Mouse (Mus musculus): ENCODE data around the gene Gif. TPM values are rescaled to one million over a fixed set of nuclear protein-coding genes. Genes with fewer than 3 reads are reported as not detected.

The Gif gene
- total and polyA plus RNA-seq, 2 experiments, result not detected

DNA sequence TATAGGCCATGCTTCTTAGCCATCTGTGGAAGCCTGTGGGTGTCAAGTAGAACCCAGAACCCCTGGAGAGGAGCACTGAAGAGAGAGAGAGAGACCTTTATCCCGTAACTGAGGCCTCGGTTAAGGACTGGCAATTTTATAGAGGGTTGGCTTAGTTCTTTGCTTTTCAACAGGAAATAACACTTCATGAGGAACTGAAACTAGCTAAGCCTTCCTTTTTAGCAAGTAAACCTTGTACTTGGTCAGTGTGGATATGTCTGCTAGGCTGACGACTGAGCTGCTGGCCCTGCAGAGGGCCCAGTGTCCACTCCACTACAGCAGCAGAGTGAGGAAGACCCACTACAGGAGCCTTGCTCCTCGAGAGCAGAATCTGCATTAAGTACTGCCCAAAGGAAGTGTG, 19.1 kb downstream of the Gif start:
- Histone ChIP-seq H3K79me2 (ENCODE audit: control insufficient read depth, insufficient read depth, low read length) (no peaks in the 10 kb centered on the region), H3K9ac (ENCODE audit: low read depth, low read length) (no peak overlapping the region), H3K4me3 (ENCODE audit: insufficient read depth, low read depth, low read length) (no peak overlapping the region), H3K27ac (replicated peaks; ENCODE audit: insufficient read depth, low read depth, low read length) (no peak overlapping the region; the same call in 1 of the 2 replicates), H3K4me1 (ENCODE audit: control insufficient read depth, insufficient read depth, low read length) (peaks cover 4% of the 10 kb centered on the region), H3K36me3 (ENCODE audit: control insufficient read depth, insufficient read depth, low read length) (no peaks in the 10 kb centered on the region), H3K27me3 (ENCODE audit: control insufficient read depth, insufficient read depth, low read length) (no peaks in the 10 kb centered on the region)
- TF ChIP-seq CTCF (IDR thresholded peaks at IDR 0.05; ENCODE audit: low read depth, low read length), result no peak
- TF ChIP-seq POLR2A (IDR thresholded peaks at IDR 0.05; ENCODE audit: extremely low read depth, insufficient read depth, low read length), result no peak
- peak; percentile 26 for DNase-seq (ENCODE audit: extremely low read depth, low read depth, low spot score)
- 59% methylated on average over 4 of the region's 4 CpGs for WGBS

- Histone ChIP-seq H3K4me1 (ENCODE audit: control insufficient read depth, insufficient read depth, low read length) (peaks cover 4% of the 10 kb centered on the region), H3K27ac (replicated peaks; ENCODE audit: insufficient read depth, low read depth, low read length) (no peak overlapping the region), H3K36me3 (ENCODE audit: control insufficient read depth, insufficient read depth, low read length) (peaks cover 5% of the 10 kb centered on the region; the same call in 1 of the 2 replicates), H3K4me3 (ENCODE audit: insufficient read depth, low read depth, low read length) (no peak overlapping the region), H3K79me2 (ENCODE audit: control insufficient read depth, insufficient read depth, low read length) (no peaks in the 10 kb centered on the region), H3K9ac (ENCODE audit: low read depth, low read length) (no peak overlapping the region), H3K27me3 (ENCODE audit: control insufficient read depth, insufficient read depth, low read length) (no peaks in the 10 kb centered on the region)
- peak; percentile 79 for TF ChIP-seq CTCF (IDR thresholded peaks at IDR 0.05; ENCODE audit: low read depth, low read length)
- TF ChIP-seq POLR2A (IDR thresholded peaks at IDR 0.05; ENCODE audit: extremely low read depth, insufficient read depth, low read length), result no peak
- WGBS, result 10% methylated on average over 3 of the region's 3 CpGs
- peak; percentile 53 for DNase-seq (ENCODE audit: extremely low read depth, low read depth, low spot score)
Observed at GRCm38 (mm10) chr19:11768163-11768562, 20.8 kb downstream of the Gif start.

DNA sequence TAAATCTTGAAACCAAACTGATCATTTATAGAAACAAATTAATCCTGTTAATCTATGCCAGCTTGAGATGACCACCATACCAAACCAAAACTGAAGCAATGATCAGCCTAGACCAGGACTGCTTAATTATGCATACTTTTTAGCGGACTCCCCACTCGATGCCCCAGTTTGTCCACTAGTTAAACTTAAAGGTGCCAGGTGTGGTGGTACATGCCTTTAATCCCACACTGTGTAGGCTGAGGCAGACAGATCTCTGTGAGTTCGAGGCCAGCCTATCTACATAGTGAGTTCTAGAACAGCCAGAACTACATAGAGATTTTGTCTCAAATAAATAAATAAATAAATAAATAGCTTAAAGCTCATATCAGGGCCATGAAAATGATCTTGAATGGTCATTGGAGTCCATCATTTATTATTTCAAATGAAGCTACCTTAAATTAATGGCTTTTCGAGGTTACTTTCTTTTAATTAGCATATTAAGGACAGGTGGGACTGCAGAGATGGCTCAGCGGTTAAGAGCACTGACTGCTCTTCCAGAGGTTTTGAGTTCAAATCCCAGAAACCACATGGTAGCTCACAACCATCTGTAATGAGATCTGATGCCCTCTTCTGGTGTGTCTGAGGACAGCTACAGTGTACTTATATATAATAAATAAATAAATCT, 22.0 kb downstream of the Gif start:
- WGBS, result 90% methylated on average over 5 of the region's 5 CpGs
- Histone ChIP-seq H3K4me1 (ENCODE audit: control insufficient read depth, insufficient read depth, low read length) (peaks cover 4% of the 10 kb centered on the region), H3K79me2 (ENCODE audit: control insufficient read depth, insufficient read depth, low read length) (no peaks in the 10 kb centered on the region), H3K4me3 (ENCODE audit: insufficient read depth, low read depth, low read length) (no peak overlapping the region), H3K27ac (replicated peaks; ENCODE audit: insufficient read depth, low read depth, low read length) (no peak overlapping the region), H3K9ac (ENCODE audit: low read depth, low read length) (no peak overlapping the region), H3K27me3 (ENCODE audit: control insufficient read depth, insufficient read depth, low read length) (no peaks in the 10 kb centered on the region), H3K36me3 (ENCODE audit: control insufficient read depth, insufficient read depth, low read length) (peaks cover 15% of the 10 kb centered on the region)
- no peak for DNase-seq (ENCODE audit: extremely low read depth, low read depth, low spot score)
- TF ChIP-seq POLR2A (IDR thresholded peaks at IDR 0.05; ENCODE audit: extremely low read depth, insufficient read depth, low read length), result no peak
- TF ChIP-seq CTCF (IDR thresholded peaks at IDR 0.05; ENCODE audit: low read depth, low read length), result no peak

GRCm38 (mm10) chr19:11770205-11770892, 23.0 kb downstream of the Gif start, which contains the start of gene Mrpl16:
Gene Mrpl16 (plus strand): TSS chr19:11770391.
- H3K4me1 ChIP-seq (ENCODE audit: control insufficient read depth, insufficient read depth, low read length), result peaks cover 4% of the 10 kb centered on the region
- H3K79me2 ChIP-seq (ENCODE audit: control insufficient read depth, insufficient read depth, low read length), result no peaks in the 10 kb centered on the region
- H3K9ac ChIP-seq (ENCODE audit: low read depth, low read length), result peak within 1 kb of the TSS; percentile 65
- peak within 1 kb of the TSS; percentile 14 for H3K27ac ChIP-seq (replicated peaks; ENCODE audit: insufficient read depth, low read depth, low read length)
- under 1% methylated on average over 30 of the region's 30 CpGs for WGBS
- peak; percentile 91 for DNase-seq (ENCODE audit: extremely low read depth, low read depth, low spot score)
- no peaks in the 10 kb centered on the region for H3K27me3 ChIP-seq (ENCODE audit: control insufficient read depth, insufficient read depth, low read length)
- peak within 1 kb of the TSS; percentile 66 for H3K4me3 ChIP-seq (ENCODE audit: insufficient read depth, low read depth, low read length)
- peaks cover 22% of the 10 kb centered on the region for H3K36me3 ChIP-seq (ENCODE audit: control insufficient read depth, insufficient read depth, low read length)
- TF ChIP-seq CTCF (IDR thresholded peaks at IDR 0.05; ENCODE audit: low read depth, low read length), result no peak

GRCm38 (mm10) chr19:11777191-11777865, 30.0 kb downstream of the Gif start:
- Histone ChIP-seq H3K4me1 (ENCODE audit: control insufficient read depth, insufficient read depth, low read length) (no peaks in the 10 kb centered on the region), H3K27ac (replicated peaks; ENCODE audit: insufficient read depth, low read depth, low read length) (no peak overlapping the region), H3K27me3 (ENCODE audit: control insufficient read depth, insufficient read depth, low read length) (no peaks in the 10 kb centered on the region), H3K36me3 (ENCODE audit: control insufficient read depth, insufficient read depth, low read length) (peaks cover 29% of the 10 kb centered on the region), H3K4me3 (ENCODE audit: insufficient read depth, low read depth, low read length) (no peak overlapping the region), H3K79me2 (ENCODE audit: control insufficient read depth, insufficient read depth, low read length) (no peaks in the 10 kb centered on the region), H3K9ac (ENCODE audit: low read depth, low read length) (no peak overlapping the region)
- TF ChIP-seq POLR2A (IDR thresholded peaks at IDR 0.05; ENCODE audit: extremely low read depth, insufficient read depth, low read length), result no peak
- peak; percentile 41 for TF ChIP-seq CTCF (IDR thresholded peaks at IDR 0.05; ENCODE audit: low read depth, low read length)
- WGBS, result 61% methylated on average over 7 of the region's 7 CpGs
- peak; percentile 18 for DNase-seq (ENCODE audit: extremely low read depth, low read depth, low spot score)

Measured in liver, adult 2 months (tissue).